Mouse (Mus musculus): ENCODE measurements around the gene Amigo3. TPM values are rescaled to one million over a fixed set of nuclear protein-coding genes. Genes with fewer than 3 reads are reported as not detected.

Amigo3 gene
- total and polyA plus RNA-seq, 2 experiments from 2014 or later: 1.5 to 2.9 TPM

GRCm38 (mm10) chr9:108095949-108096712 lies 43.2 kb downstream of the Amigo3 start:
- DNase-seq (no peak), ATAC-seq (no peak)
- Histone ChIP-seq H3K4me1 (ENCODE audit: insufficient read depth) (no peaks in the 10 kb centered on the region), H3K36me3 (ENCODE audit: insufficient read depth) (peaks cover 46% of the 10 kb centered on the region), H3K9me3 (ENCODE audit: low read length) (no peaks in the 10 kb centered on the region), H3K27me3 (ENCODE audit: insufficient read depth, low read length) (no peaks in the 10 kb centered on the region), H3K9ac (no peak overlapping the region), H3K4me3 (ENCODE audit: low read depth, low read length) (no peak overlapping the region), H3K4me2 (ENCODE audit: low read depth) (0 out of 2 replicates have a peak overlapping the region, but pooled peaks have one; percentile 98), H3K27ac (ENCODE audit: low read depth, low read length) (no peak overlapping the region)
- TF ChIP-seq CTCF (IDR thresholded peaks at IDR 0.05; ENCODE audit: low read depth): 0 out of 2 replicates have a peak, but pooled peaks have one; percentile 2
- WGBS: 66% methylated on average over 10 of the region's 10 CpGs

- Histone ChIP-seq H3K4me3 (ENCODE audit: low read depth, low read length) (no peak overlapping the region), H3K4me2 (ENCODE audit: low read depth) (no peak overlapping the region), H3K27ac (ENCODE audit: low read depth, low read length) (no peak overlapping the region), H3K9me3 (ENCODE audit: low read length) (no peaks in the 10 kb centered on the region), H3K27me3 (ENCODE audit: insufficient read depth, low read length) (no peaks in the 10 kb centered on the region), H3K9ac (no peak overlapping the region), H3K4me1 (ENCODE audit: insufficient read depth) (no peaks in the 10 kb centered on the region), H3K36me3 (ENCODE audit: insufficient read depth) (peaks cover 56% of the 10 kb centered on the region)
- ATAC-seq: no peak
- WGBS: 88% methylated on average over 8 of the region's 8 CpGs
- DNase-seq: no peak
- TF ChIP-seq CTCF (IDR thresholded peaks at IDR 0.05; ENCODE audit: low read depth): no peak
Observed at GRCm38 (mm10) chr9:108099619-108100018, 46.7 kb downstream of the Amigo3 start.

DNA sequence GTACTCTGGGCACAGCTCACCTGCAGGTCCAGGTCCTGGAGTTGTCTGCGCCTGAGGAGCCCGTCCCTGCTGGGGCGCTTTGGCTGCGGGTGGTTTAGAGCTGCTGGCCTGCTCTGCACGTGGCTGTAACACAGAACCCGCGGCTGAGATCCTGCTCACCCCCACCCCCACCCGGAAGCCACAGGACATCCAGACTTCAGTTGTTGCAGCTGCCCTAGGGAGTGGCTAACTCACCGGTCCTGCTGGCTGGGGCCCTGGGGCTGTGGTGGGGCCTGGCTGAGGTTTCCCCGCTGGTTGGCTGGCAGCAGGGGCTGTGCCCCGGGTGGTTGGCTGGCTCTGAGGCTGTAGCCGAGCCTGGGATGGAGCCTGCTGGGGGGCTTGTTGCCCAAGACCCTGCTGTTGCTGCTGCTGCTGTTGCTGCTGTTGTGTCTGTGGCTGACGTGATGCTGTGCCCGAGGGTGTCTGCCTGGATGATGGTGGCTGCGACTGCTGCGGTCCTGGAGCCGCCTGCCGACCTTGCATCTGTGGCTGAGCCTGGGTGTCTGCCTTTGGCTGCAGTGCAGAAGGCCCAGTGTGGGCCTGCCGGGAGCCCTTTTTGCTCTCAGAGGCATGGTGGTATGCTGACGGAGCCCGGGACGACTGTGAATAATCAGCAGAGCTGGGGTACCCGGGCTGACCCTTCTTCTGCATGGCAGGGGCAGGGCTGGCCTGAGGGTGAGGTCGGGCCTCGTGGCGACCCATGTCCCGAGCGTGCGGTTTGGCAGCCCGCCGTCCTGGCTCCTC lies 52.0 kb downstream of the Amigo3 start:
- 36% methylated on average over 31 of the region's 31 CpGs for WGBS
- no peak for ATAC-seq
- Histone ChIP-seq H3K4me2 (ENCODE audit: low read depth) (no peak overlapping the region), H3K4me3 (ENCODE audit: low read depth, low read length) (no peak overlapping the region), H3K27ac (ENCODE audit: low read depth, low read length) (no peak overlapping the region), H3K27me3 (ENCODE audit: insufficient read depth, low read length) (no peaks in the 10 kb centered on the region), H3K9ac (no peak overlapping the region), H3K36me3 (ENCODE audit: insufficient read depth) (peaks cover 71% of the 10 kb centered on the region), H3K9me3 (ENCODE audit: low read length) (no peaks in the 10 kb centered on the region), H3K4me1 (ENCODE audit: insufficient read depth) (no peaks in the 10 kb centered on the region)
- DNase-seq: no peak
- TF ChIP-seq CTCF (IDR thresholded peaks at IDR 0.05; ENCODE audit: low read depth): no peak

Small RNAs within 50 kb of the gene (microRNA-seq; reads per million reads assigned to microRNA genes)
- gene Gm47303 (0 reads per million in 2 experiments), gene Mir7088 (0 reads per million in 2 experiments)

Other genes starting within 250 kb of the Amigo3 start
- gene Rbm6, start 179.9 kb upstream of the Amigo3 start, total RNA-seq (2014; rRNA removed): 77.8 and 78.3 TPM in 2 replicates
- 41.4 and 59.5 TPM in 2 replicates for gene Rbm6, start 179.9 kb upstream of the Amigo3 start, polyA plus RNA-seq (2015; fragmentation: Nextera tagmentation; extraction: Ambion mirVana)
- gene Mon1a, start 165.0 kb upstream of the Amigo3 start, total RNA-seq (2014; rRNA removed): 18.9 and 22.2 TPM in 2 replicates
- 17.4 and 18.1 TPM in 2 replicates for gene Mon1a, start 165.0 kb upstream of the Amigo3 start, polyA plus RNA-seq (2015; fragmentation: Nextera tagmentation; extraction: Ambion mirVana)
- gene Mst1r, start 146.3 kb upstream of the Amigo3 start, total RNA-seq (2014; rRNA removed): 0.86 and 1.0 TPM in 2 replicates
- 0.48 and 1.0 TPM in 2 replicates for gene Mst1r, start 146.3 kb upstream of the Amigo3 start, polyA plus RNA-seq (2015; fragmentation: Nextera tagmentation; extraction: Ambion mirVana)
- not detected in 2 replicates for gene Actl11, start 124.7 kb upstream of the Amigo3 start, total RNA-seq (2014; rRNA removed)
- not detected in 2 replicates for gene Actl11, start 124.7 kb upstream of the Amigo3 start, polyA plus RNA-seq (2015; fragmentation: Nextera tagmentation; extraction: Ambion mirVana)
- 228 and 329 TPM in 2 replicates for gene Camkv, start 117.5 kb upstream of the Amigo3 start, total RNA-seq (2014; rRNA removed)
- gene Camkv, start 117.5 kb upstream of the Amigo3 start, polyA plus RNA-seq (2015; fragmentation: Nextera tagmentation; extraction: Ambion mirVana): 194 and 197 TPM in 2 replicates
- 11.0 and 15.7 TPM in 2 replicates for gene Traip, start 103.0 kb upstream of the Amigo3 start, total RNA-seq (2014; rRNA removed)
- 11.2 TPM in 2 replicates for gene Traip, start 103.0 kb upstream of the Amigo3 start, polyA plus RNA-seq (2015; fragmentation: Nextera tagmentation; extraction: Ambion mirVana)
- 3.5 and 4.0 TPM in 2 replicates for gene Uba7, start 77.7 kb upstream of the Amigo3 start, total RNA-seq (2014; rRNA removed)
- 4.5 and 4.8 TPM in 2 replicates for gene Uba7, start 77.7 kb upstream of the Amigo3 start, polyA plus RNA-seq (2015; fragmentation: Nextera tagmentation; extraction: Ambion mirVana)
- 0.46 TPM in 1 of 2 replicates, not detected in the other for gene Gm20661, start 70.1 kb upstream of the Amigo3 start, total RNA-seq (2014; rRNA removed)
- 0.12 and 0.20 TPM in 2 replicates for gene Gm20661, start 70.1 kb upstream of the Amigo3 start, polyA plus RNA-seq (2015; fragmentation: Nextera tagmentation; extraction: Ambion mirVana)
- gene Inka1, start 67.3 kb upstream of the Amigo3 start, total RNA-seq (2014; rRNA removed): 6.3 and 7.8 TPM in 2 replicates
- 20.3 and 23.0 TPM in 2 replicates for gene Inka1, start 67.3 kb upstream of the Amigo3 start, polyA plus RNA-seq (2015; fragmentation: Nextera tagmentation; extraction: Ambion mirVana)
- gene Cdhr4, start 60.7 kb upstream of the Amigo3 start, total RNA-seq (2014; rRNA removed): 3.1 and 4.4 TPM in 2 replicates
- gene Cdhr4, start 60.7 kb upstream of the Amigo3 start, polyA plus RNA-seq (2015; fragmentation: Nextera tagmentation; extraction: Ambion mirVana): 0.38 and 0.69 TPM in 2 replicates
- 4.2 and 7.9 TPM in 2 replicates for gene Gm20662, start 56.8 kb upstream of the Amigo3 start, total RNA-seq (2014; rRNA removed)
- not detected in 2 replicates for gene Gm20662, start 56.8 kb upstream of the Amigo3 start, polyA plus RNA-seq (2015; fragmentation: Nextera tagmentation; extraction: Ambion mirVana)
- gene Ip6k1, start 50.7 kb upstream of the Amigo3 start, total RNA-seq (2014; rRNA removed): 240 and 251 TPM in 2 replicates
- gene Ip6k1, start 50.7 kb upstream of the Amigo3 start, polyA plus RNA-seq (2015; fragmentation: Nextera tagmentation; extraction: Ambion mirVana): 70.5 and 86.9 TPM in 2 replicates
- gene Gmppb, start 3.9 kb upstream of the Amigo3 start, total RNA-seq (2014; rRNA removed): 17.5 and 18.6 TPM in 2 replicates
- gene Gmppb, start 3.9 kb upstream of the Amigo3 start, polyA plus RNA-seq (2015; fragmentation: Nextera tagmentation; extraction: Ambion mirVana): 15.5 and 16.0 TPM in 2 replicates
- 0.10 TPM in 1 of 2 replicates, not detected in the other for gene Mst1, start 27.3 kb downstream of the Amigo3 start, total RNA-seq (2014; rRNA removed)
- gene Mst1, start 27.3 kb downstream of the Amigo3 start, polyA plus RNA-seq (2015; fragmentation: Nextera tagmentation; extraction: Ambion mirVana): not detected in 2 replicates
- 32.0 and 35.8 TPM in 2 replicates for gene Rnf123, start 30.2 kb downstream of the Amigo3 start, total RNA-seq (2014; rRNA removed)
- 25.4 and 37.0 TPM in 2 replicates for gene Rnf123, start 30.2 kb downstream of the Amigo3 start, polyA plus RNA-seq (2015; fragmentation: Nextera tagmentation; extraction: Ambion mirVana)
- 24.5 and 27.9 TPM in 2 replicates for gene Apeh, start 41.4 kb downstream of the Amigo3 start, total RNA-seq (2014; rRNA removed)
- gene Apeh, start 41.4 kb downstream of the Amigo3 start, polyA plus RNA-seq (2015; fragmentation: Nextera tagmentation; extraction: Ambion mirVana): 28.2 and 30.0 TPM in 2 replicates
- 27.4 and 34.1 TPM in 2 replicates for gene Bsn, start 137.2 kb downstream of the Amigo3 start, total RNA-seq (2014; rRNA removed)
- gene Bsn, start 137.2 kb downstream of the Amigo3 start, polyA plus RNA-seq (2015; fragmentation: Nextera tagmentation; extraction: Ambion mirVana): 3.0 and 5.5 TPM in 2 replicates
- 86.9 and 114 TPM in 2 replicates for gene Dag1, start 210.8 kb downstream of the Amigo3 start, total RNA-seq (2014; rRNA removed)
- gene Dag1, start 210.8 kb downstream of the Amigo3 start, polyA plus RNA-seq (2015; fragmentation: Nextera tagmentation; extraction: Ambion mirVana): 64.3 and 77.4 TPM in 2 replicates
- gene Nicn1, start 237.3 kb downstream of the Amigo3 start, total RNA-seq (2014; rRNA removed): 66.6 and 67.7 TPM in 2 replicates
- 115 and 134 TPM in 2 replicates for gene Nicn1, start 237.3 kb downstream of the Amigo3 start, polyA plus RNA-seq (2015; fragmentation: Nextera tagmentation; extraction: Ambion mirVana)
- gene Amt, start 243.7 kb downstream of the Amigo3 start, total RNA-seq (2014; rRNA removed): 25.9 and 32.6 TPM in 2 replicates
- 14.6 and 20.1 TPM in 2 replicates for gene Amt, start 243.7 kb downstream of the Amigo3 start, polyA plus RNA-seq (2015; fragmentation: Nextera tagmentation; extraction: Ambion mirVana)